Mouse (Mus musculus): ENCODE results near the gene Ivd. TPM values are rescaled to one million over a fixed set of nuclear protein-coding genes. Genes with fewer than 3 reads are reported as not detected.

Ivd gene
- total and polyA plus RNA-seq, 3 experiments, result 25.5 to 29.3 (median 27.6) TPM

DNA sequence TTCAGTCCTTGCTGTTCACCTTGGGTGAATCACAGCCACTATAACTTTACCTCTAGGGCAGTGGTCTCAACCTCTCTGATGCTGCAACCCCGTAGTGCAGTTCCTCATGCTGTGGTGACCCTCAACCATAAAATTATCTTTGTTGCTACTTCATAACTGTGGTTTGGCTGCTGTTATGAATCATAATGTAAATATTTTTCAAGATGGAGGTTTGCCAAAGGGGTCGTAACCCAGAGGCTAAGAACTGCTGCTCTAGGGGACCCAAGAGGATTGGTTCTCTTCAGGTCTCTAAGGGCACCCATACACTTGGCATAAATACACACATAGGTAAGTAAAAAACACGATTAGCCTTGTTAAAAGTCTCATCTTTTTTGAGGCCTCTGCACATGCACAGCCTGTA lies 8.8 kb downstream of the Ivd start:
- Histone ChIP-seq H3K4me2 (ENCODE audit: insufficient read depth, low read depth, poor library complexity, severe bottlenecking) (no peak overlapping the region), H3K27ac (ENCODE audit: insufficient read depth, low read depth) (no peak overlapping the region), H3K9ac (ENCODE audit: insufficient read depth, low read depth) (no peak overlapping the region), H3K4me3 (replicated peaks in 1 of 3; ENCODE audit: low read depth in 2 of 3, low read length in 2 of 3, poor library complexity in 1 of 3) (no peak overlapping the region), H3K27me3 (replicated peaks) (no peaks in the 10 kb centered on the region), H3K4me1 (ENCODE audit: control insufficient read depth in 1 of 2, insufficient read depth in 2 of 2) (no peaks in the 10 kb centered on the region), H3K36me3 (replicated peaks in 1 of 2; ENCODE audit: control insufficient read depth in 1 of 2, insufficient read depth in 1 of 2, low read length in 1 of 2) (peaks cover 18 to 69% of the 10 kb centered on the region in 2 experiments), H3K79me2 (replicated peaks; ENCODE audit: control insufficient read depth, extremely low read depth, insufficient read depth, poor library complexity, severe bottlenecking) (no peaks in the 10 kb centered on the region), H3K9me3 (replicated peaks; ENCODE audit: low read length) (no peaks in the 10 kb centered on the region)
- TF ChIP-seq SIN3A (IDR thresholded peaks at IDR 0.05; ENCODE audit: low read length) (no peak), TBP (conservative IDR thresholded peaks at IDR 0.05; ENCODE audit: low read depth, low read length) (no peak), ETS1 (conservative IDR thresholded peaks at IDR 0.05; ENCODE audit: low read depth, low read length) (no peak), MXI1 (IDR thresholded peaks at IDR 0.05; ENCODE audit: low read depth, low read length) (no peak)
- dilution Hi-C loops (cut with MboI; ENCODE audit: extremely low pct_ligation_motif_present, extremely low pct_unique_long_range_greater_than_20kb, low sequenced_read_pairs) (no loop called here), in situ Hi-C loops (cut with MboI; ENCODE audit: low pct_ligation_motif_present, low pct_unique_long_range_greater_than_20kb, low sequenced_read_pairs) (no loop called here)
- no peak for DNase-seq (ENCODE audit: extremely low read depth)

DNA sequence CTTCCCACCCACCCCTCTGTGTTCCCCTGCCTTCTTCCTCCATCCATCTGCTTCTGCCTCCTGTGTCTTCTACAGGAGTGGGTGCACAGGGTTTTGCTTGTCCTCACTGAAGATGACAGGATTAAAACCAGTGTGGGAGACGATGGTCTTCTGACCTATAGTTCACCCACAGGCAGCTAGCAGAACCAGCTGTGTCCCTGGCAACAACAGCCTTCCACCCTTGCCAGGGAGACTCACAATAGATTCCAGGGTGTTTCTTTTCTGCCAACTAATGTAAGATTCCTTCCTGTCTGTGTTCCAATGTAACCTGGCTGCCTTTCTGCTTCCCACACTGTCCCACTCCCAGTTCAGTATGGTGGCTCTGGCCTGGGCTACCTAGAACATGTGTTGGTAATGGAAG lies 9.3 kb downstream of the Ivd start:
- Histone ChIP-seq H3K27ac (ENCODE audit: insufficient read depth, low read depth) (no peak overlapping the region), H3K27me3 (replicated peaks) (no peaks in the 10 kb centered on the region), H3K9me3 (replicated peaks; ENCODE audit: low read length) (no peaks in the 10 kb centered on the region), H3K36me3 (replicated peaks in 1 of 2; ENCODE audit: control insufficient read depth in 1 of 2, insufficient read depth in 1 of 2, low read length in 1 of 2) (peaks cover 18 to 69% of the 10 kb centered on the region in 2 experiments), H3K4me3 (replicated peaks in 1 of 3; ENCODE audit: low read depth in 2 of 3, low read length in 2 of 3, poor library complexity in 1 of 3) (no peak overlapping the region), H3K79me2 (replicated peaks; ENCODE audit: control insufficient read depth, extremely low read depth, insufficient read depth, poor library complexity, severe bottlenecking) (no peaks in the 10 kb centered on the region), H3K4me2 (ENCODE audit: insufficient read depth, low read depth, poor library complexity, severe bottlenecking) (no peak overlapping the region), H3K9ac (ENCODE audit: insufficient read depth, low read depth) (no peak overlapping the region), H3K4me1 (ENCODE audit: control insufficient read depth in 1 of 2, insufficient read depth in 2 of 2) (no peaks in the 10 kb centered on the region)
- no peak for DNase-seq (ENCODE audit: extremely low read depth)
- TF ChIP-seq NRF1 (IDR thresholded peaks at IDR 0.05; ENCODE audit: low read depth, low read length) (no peak), CHD2 (IDR thresholded peaks at IDR 0.05; ENCODE audit: low read length) (no peak), JUN (IDR thresholded peaks at IDR 0.05; ENCODE audit: insufficient read depth, low read depth, low read length) (no peak), NELFE (IDR thresholded peaks at IDR 0.05; ENCODE audit: low read depth, low read length) (no peak), RCOR1 (conservative IDR thresholded peaks at IDR 0.05; ENCODE audit: low read depth, low read length) (no peak), MAZ (IDR thresholded peaks at IDR 0.05; ENCODE audit: low read depth, low read length) (no peak), RAD21 (IDR thresholded peaks at IDR 0.05; ENCODE audit: low read depth, low read length) (no peak)
- dilution Hi-C loops (cut with MboI; ENCODE audit: extremely low pct_ligation_motif_present, extremely low pct_unique_long_range_greater_than_20kb, low sequenced_read_pairs) (no loop called here), in situ Hi-C loops (cut with MboI; ENCODE audit: low pct_ligation_motif_present, low pct_unique_long_range_greater_than_20kb, low sequenced_read_pairs) (no loop called here)

DNA sequence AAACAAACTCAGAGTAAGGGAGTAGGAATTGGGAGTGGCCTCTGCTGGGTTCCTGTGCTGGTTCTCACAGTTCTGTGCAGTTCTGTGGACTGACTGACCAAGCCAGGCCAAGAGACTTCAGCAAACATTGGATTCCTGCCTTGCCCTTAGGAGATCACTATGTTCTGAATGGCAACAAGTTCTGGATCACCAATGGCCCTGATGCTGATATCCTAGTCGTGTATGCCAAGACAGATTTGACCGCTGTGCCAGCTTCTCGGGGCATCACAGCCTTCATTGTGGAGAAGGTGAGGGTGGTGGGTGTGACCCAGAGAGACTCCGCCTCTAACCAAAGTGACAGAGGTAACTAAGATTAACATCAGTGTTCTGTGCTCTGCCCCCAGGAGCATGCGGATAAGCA lies 11.3 kb downstream of the Ivd start:
- Histone ChIP-seq H3K9me3 (replicated peaks; ENCODE audit: low read length) (no peaks in the 10 kb centered on the region), H3K4me3 (replicated peaks in 1 of 3; ENCODE audit: low read depth in 2 of 3, low read length in 2 of 3, poor library complexity in 1 of 3) (no peak overlapping the region), H3K79me2 (replicated peaks; ENCODE audit: control insufficient read depth, extremely low read depth, insufficient read depth, poor library complexity, severe bottlenecking) (no peaks in the 10 kb centered on the region), H3K9ac (ENCODE audit: insufficient read depth, low read depth) (no peak overlapping the region), H3K36me3 (replicated peaks in 1 of 2; ENCODE audit: control insufficient read depth in 1 of 2, insufficient read depth in 1 of 2, low read length in 1 of 2) (peaks cover 34 to 84% of the 10 kb centered on the region in 2 experiments), H3K4me2 (ENCODE audit: insufficient read depth, low read depth, poor library complexity, severe bottlenecking) (no peak overlapping the region), H3K27me3 (replicated peaks) (no peaks in the 10 kb centered on the region), H3K27ac (ENCODE audit: insufficient read depth, low read depth) (no peak overlapping the region), H3K4me1 (ENCODE audit: control insufficient read depth in 1 of 2, insufficient read depth in 2 of 2) (no peaks in the 10 kb centered on the region)
- in situ Hi-C loops (cut with MboI; ENCODE audit: low pct_ligation_motif_present, low pct_unique_long_range_greater_than_20kb, low sequenced_read_pairs), result no loop called here
- no peak for DNase-seq (ENCODE audit: extremely low read depth)
- no peak for TF ChIP-seq POLR2A (IDR thresholded peaks at IDR 0.05; ENCODE audit: low read depth, low read length)
- no peak for TF ChIP-seq UBTF (IDR thresholded peaks at IDR 0.05; ENCODE audit: low read depth, low read length)
- TF ChIP-seq HCFC1 (IDR thresholded peaks at IDR 0.05; ENCODE audit: low read depth, low read length), result no peak
- TF ChIP-seq BHLHE40 (IDR thresholded peaks at IDR 0.05; ENCODE audit: low read depth, low read length), result no peak
- no peak for TF ChIP-seq RCOR1 (conservative IDR thresholded peaks at IDR 0.05; ENCODE audit: low read depth, low read length)
- no peak for TF ChIP-seq NELFE (IDR thresholded peaks at IDR 0.05; ENCODE audit: low read depth, low read length)
- no peak for TF ChIP-seq ELF1 (IDR thresholded peaks at IDR 0.05; ENCODE audit: low read depth, low read length)
- TF ChIP-seq E2F4 (IDR thresholded peaks at IDR 0.05; ENCODE audit: insufficient replicate concordance, low read depth, low read length), result no peak
- no peak for TF ChIP-seq ZC3H11A (IDR thresholded peaks at IDR 0.05; ENCODE audit: low read depth, low read length)
- TF ChIP-seq NRF1 (IDR thresholded peaks at IDR 0.05; ENCODE audit: low read depth, low read length), result no peak
- TF ChIP-seq KAT2A (IDR thresholded peaks at IDR 0.05; ENCODE audit: insufficient replicate concordance, low read length), result no peak
- dilution Hi-C loops (cut with MboI; ENCODE audit: extremely low pct_ligation_motif_present, extremely low pct_unique_long_range_greater_than_20kb, low sequenced_read_pairs), result no loop called here
